Mouse (Mus musculus) midbrain, embryonic 10.5 days (tissue): ENCODE measurements around the gene Pde3a. TPM values are rescaled to one million over a fixed set of nuclear protein-coding genes. Genes with fewer than 3 reads are reported as not detected.

Experiments used
- DNase-seq: peaks from one replicate; pipeline ENCODE4 v3.0.0-alpha.2; 2017; ENCODE audit warnings: low spot score
- H3K27ac ChIP-seq: fragments of 300-500 bp; sonication (generic); replicated peaks from 2 replicates; pipeline ENCODE4 v1.5.1; 2016; ENCODE audit warnings: mild to moderate bottlenecking
- H3K27me3 ChIP-seq: fragments of 300-500 bp; sonication (generic); 2 replicates; pipeline ENCODE4 v1.6.1; 2016; ENCODE audit warnings: low read depth, mild to moderate bottlenecking; ENCODE audit not compliant: poor library complexity, severe bottlenecking
- H3K36me3 ChIP-seq: fragments of 300-500 bp; sonication (generic); 2 replicates; pipeline ENCODE4 v1.6.1; 2016; ENCODE audit warnings: mild to moderate bottlenecking, moderate library complexity
- H3K4me1 ChIP-seq: fragments of 300-500 bp; sonication (generic); 2 replicates; pipeline ENCODE4 v1.6.1; 2016
- H3K4me3 ChIP-seq: fragments of 300-500 bp; sonication (generic); 2 replicates; pipeline ENCODE4 v1.5.1; 2016; ENCODE audit warnings: mild to moderate bottlenecking, moderate library complexity
- H3K9me3 ChIP-seq: fragments of 300-500 bp; sonication (generic); replicated peaks from 2 replicates; pipeline ENCODE4 v1.6.1; 2016; ENCODE audit warnings: mild to moderate bottlenecking
- WGBS: fragments of 180-500 bp; shearing (Covaris S2); methylation state at CpG from one replicate; pipeline ENCODE4 v1.1.7; 2016; 5-methylcytosine and 5-hydroxymethylcytosine counted together
- polyA plus RNA-seq: library from polyadenylated mRNA; unstranded; fragments of >200 nt; fragmentation: Nextera tagmentation; extraction: Ambion mirVana; gene quantifications from 2 replicates; pipeline ENCODE4 v1.2.1, GENCODE M21; 2016

Pde3a gene
- polyA plus RNA-seq, 1 experiment from 2014 or later = 0.63 TPM

DNA sequence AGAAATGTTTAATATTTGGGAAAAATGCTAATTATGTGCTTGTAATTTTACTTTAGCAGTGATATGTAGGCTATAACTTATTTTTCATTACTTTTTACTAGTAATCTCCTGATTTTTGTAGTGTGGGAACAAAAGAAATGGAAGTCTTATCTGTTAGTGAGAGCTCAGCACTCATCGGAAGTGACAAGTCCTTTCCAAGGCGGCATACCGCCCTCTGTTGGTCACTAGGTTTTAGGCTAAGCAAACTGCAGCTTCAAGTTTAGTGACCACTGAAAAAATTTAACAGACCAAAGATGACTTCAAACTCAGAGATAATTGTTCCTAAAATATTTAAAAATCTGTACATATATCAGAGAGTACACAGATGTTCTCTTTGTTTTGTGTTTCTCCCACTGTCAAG, 198.5 kb downstream of the Pde3a start:
- no peak overlapping the region for H3K27ac ChIP-seq
- H3K4me3 ChIP-seq = no peak overlapping the region
- H3K4me1 ChIP-seq = no peaks in the 10 kb centered on the region
- no peaks in the 10 kb centered on the region for H3K36me3 ChIP-seq
- H3K27me3 ChIP-seq = no peaks in the 10 kb centered on the region
- peak; percentile 44 for DNase-seq
- 15% methylated on average over 3 of the region's 3 CpGs for WGBS
- H3K9me3 ChIP-seq = no peaks in the 10 kb centered on the region

DNA sequence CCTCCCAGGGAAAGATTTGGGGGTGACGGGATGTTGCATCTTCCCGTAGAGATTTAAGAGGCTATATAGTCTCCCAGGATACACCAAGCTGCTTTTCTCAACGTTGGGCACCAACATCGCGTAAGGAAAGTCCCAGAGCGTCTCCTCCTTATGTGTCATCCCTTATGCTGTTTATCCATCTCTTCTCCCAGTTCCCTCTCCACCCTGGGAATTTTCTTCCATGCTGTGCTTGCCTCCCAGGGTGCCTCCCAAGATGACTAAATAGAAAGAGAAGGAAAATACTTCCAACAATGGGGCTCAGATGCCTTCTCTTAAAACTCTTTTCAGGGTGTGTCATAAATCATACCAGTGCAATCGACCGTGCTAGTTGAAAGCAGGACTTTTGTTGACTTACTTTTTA, 199.8 kb downstream of the Pde3a start:
- Histone ChIP-seq H3K4me3 (no peak overlapping the region), H3K27me3 (no peaks in the 10 kb centered on the region), H3K4me1 (no peaks in the 10 kb centered on the region), H3K27ac (no peak overlapping the region), H3K36me3 (no peaks in the 10 kb centered on the region), H3K9me3 (no peaks in the 10 kb centered on the region)
- 85% methylated on average over 8 of the region's 8 CpGs for WGBS
- DNase-seq = no peak

DNA sequence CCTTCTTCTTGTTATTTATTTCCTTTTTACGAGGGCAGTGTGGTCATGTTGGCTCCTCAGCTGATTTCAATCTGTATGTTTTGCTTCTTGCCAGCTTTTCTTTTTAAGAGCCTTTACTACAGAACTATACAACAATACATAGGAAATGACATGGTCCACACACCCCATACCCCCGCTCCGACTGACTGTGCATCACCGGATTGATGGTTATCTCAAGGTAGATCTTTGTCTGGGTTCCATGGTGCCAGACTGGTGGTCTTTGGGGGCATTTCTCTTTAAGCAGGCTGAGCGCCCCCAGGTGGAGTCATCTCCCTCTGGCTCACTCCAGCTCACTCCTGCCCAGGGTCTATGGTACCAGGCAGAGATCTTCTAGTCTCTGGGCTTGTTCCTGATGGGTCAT, 206.3 kb downstream of the Pde3a start:
- no peak for DNase-seq
- no peaks in the 10 kb centered on the region for H3K27me3 ChIP-seq
- H3K4me3 ChIP-seq = no peak overlapping the region
- H3K4me1 ChIP-seq = no peaks in the 10 kb centered on the region
- 84% methylated on average over 5 of the region's 5 CpGs for WGBS
- H3K9me3 ChIP-seq = no peaks in the 10 kb centered on the region
- H3K36me3 ChIP-seq = no peaks in the 10 kb centered on the region
- H3K27ac ChIP-seq = no peak overlapping the region

DNA sequence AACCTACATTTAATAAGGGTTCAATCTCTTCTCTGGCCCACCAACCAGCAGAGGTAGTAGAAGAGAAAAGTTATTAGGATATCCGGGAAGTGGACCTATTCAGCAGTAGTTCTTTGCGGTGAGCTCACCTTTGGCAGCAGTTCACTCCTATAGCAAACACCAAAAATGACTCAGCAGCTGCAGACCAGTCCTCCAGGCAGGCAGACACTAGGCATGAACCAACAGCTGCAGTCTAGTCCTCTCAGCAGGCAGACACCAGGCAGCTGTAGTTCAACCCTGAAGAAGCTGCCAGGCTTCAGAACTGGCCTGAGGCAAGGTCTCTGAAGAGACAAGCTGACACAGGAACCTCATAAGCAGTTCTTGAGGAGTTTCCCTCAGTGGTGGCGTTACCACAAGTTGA, 207.5 kb downstream of the Pde3a start:
- DNase-seq = no peak
- no peaks in the 10 kb centered on the region for H3K9me3 ChIP-seq
- no peak overlapping the region for H3K4me3 ChIP-seq
- no peaks in the 10 kb centered on the region for H3K4me1 ChIP-seq
- H3K27ac ChIP-seq = no peak overlapping the region
- no peaks in the 10 kb centered on the region for H3K36me3 ChIP-seq
- no peaks in the 10 kb centered on the region for H3K27me3 ChIP-seq
- 87% methylated on average over 3 of the region's 3 CpGs for WGBS

DNA sequence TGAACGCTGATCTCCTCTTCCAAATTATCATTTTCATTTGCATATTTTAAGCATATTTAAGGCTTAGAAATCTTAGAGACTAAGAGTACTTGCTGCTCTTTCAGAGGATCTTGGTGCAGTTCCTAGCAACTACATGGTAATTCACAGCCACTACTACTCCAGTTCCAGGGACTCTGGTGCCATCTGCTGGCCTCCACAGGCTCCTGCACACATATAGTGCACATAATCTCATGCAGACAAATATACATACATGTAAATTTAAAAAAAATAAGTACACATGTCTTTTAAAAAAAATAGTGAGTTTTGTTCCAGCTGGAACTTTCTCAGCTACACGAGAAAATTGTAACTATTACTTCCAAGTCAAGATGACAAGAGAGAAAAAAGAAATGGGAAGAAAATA, 221.2 kb downstream of the Pde3a start:
- Histone ChIP-seq H3K27ac (no peak overlapping the region), H3K9me3 (0 out of 2 replicates have a peak, but pooled peaks cover 8% of the 10 kb centered on the region), H3K27me3 (no peaks in the 10 kb centered on the region), H3K4me3 (no peak overlapping the region), H3K4me1 (no peaks in the 10 kb centered on the region), H3K36me3 (no peaks in the 10 kb centered on the region)
- 87% methylated on average over 2 of the region's 2 CpGs for WGBS
- no peak for DNase-seq

DNA sequence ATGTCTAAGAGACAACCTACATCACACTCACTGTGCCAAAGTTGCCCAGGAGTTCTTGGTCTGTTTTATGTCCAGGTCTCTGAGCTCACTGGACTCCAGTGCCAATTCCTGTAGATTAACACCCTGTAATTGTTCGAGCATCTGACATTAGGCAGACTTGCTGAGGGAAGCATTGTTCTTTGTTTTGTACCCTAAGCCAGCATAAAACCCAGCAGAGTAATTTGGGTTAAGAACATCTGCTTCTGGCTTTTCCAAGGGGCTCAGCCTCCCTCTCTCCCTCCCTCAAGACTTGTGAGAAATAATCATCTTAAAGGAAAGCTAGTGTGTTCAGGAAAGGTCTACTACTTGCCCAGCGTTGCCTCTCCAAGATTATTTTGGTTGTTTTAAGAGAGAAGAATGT, 225.2 kb downstream of the Pde3a start:
- no peaks in the 10 kb centered on the region for H3K27me3 ChIP-seq
- no peak overlapping the region for H3K4me3 ChIP-seq
- H3K27ac ChIP-seq = no peak overlapping the region
- H3K4me1 ChIP-seq = no peaks in the 10 kb centered on the region
- H3K9me3 ChIP-seq = 0 out of 2 replicates have a peak, but pooled peaks cover 8% of the 10 kb centered on the region
- DNase-seq = no peak
- WGBS = 83% methylated on average over 2 of the region's 2 CpGs
- H3K36me3 ChIP-seq = no peaks in the 10 kb centered on the region

DNA sequence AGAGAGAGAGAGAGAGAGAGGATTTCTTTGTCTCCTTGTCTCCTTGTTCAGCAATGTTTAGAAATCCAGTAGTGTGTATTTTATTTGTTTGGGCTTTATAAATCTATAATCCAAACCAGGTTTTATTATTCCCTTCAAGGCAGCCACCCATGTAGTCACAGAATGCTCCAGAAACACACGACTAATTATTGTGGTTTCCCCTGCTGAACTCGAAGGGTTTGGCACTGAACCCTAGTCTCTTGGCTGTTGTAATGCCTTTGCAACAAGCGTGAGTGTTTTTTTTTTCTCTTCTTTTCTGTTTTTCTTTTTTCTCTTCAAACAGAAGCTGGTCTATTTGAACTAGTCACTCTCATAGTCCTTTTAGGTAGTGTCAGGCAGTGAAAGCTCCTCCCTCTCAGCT, 225.6 kb downstream of the Pde3a start:
- WGBS = 78% methylated on average over 3 of the region's 3 CpGs
- H3K4me1 ChIP-seq = no peaks in the 10 kb centered on the region
- H3K27me3 ChIP-seq = no peaks in the 10 kb centered on the region
- H3K9me3 ChIP-seq = 0 out of 2 replicates have a peak, but pooled peaks cover 8% of the 10 kb centered on the region
- no peak overlapping the region for H3K4me3 ChIP-seq
- no peak overlapping the region for H3K27ac ChIP-seq
- no peak for DNase-seq
- H3K36me3 ChIP-seq = no peaks in the 10 kb centered on the region

DNA sequence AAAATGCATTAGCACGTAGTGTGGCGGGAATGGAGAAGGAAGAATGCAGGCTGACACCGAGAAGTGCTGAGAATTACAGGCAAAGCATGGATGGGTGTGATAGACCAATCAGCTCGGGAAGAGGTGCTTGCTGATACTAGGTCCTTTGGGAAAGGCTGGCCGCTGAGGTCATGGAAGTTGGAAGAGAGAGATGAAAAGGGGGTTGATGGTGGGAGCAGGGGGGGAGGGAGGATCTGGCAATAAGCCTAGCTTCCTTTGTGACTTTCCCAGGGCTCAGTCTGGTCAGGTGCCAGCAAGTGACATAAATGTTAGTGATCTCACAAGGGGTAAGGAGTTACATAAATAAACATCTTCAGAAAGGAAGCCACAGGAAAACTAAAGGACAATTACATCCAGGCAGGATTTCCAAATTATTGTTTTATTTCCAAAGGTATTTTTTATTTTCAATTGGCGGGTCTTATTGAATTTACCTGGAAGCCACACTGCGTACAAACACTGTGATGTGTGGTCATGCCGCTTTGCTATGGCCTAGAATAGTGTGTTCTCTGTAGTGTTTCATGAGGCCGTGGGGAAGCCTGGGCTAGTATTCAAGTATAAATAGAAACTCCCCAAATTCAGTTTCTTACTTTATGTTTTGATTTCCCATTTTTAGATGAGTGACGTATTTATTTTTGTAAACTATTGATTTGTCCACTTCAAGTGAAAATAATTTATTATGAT, 236.4 kb downstream of the Pde3a start:
- WGBS = 71% methylated on average over 10 of the region's 10 CpGs
- Histone ChIP-seq H3K27me3 (no peaks in the 10 kb centered on the region), H3K36me3 (no peaks in the 10 kb centered on the region), H3K9me3 (no peaks in the 10 kb centered on the region), H3K4me3 (no peak overlapping the region), H3K27ac (no peak overlapping the region), H3K4me1 (no peaks in the 10 kb centered on the region)
- peak; percentile 14 for DNase-seq

DNA sequence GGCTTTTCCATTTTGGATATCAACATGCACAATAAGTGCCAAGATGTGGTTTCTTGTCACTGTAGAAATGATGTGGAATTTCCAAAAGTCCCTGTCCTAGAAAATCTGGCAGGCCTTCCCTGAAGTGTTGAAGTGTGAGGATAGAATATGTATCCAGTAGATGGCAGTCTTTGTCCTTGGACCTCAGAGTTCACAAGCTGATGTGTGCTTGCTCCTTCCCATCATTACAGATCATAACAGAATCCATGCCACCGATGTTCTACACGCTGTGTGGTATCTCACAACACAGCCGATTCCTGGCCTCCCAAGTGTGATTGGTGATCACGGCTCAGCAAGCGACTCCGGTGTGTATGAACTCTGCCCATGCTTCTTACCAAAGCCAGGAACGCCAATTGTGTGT, 238.2 kb downstream of the Pde3a start:
- H3K27ac ChIP-seq = no peak overlapping the region
- no peaks in the 10 kb centered on the region for H3K36me3 ChIP-seq
- H3K4me3 ChIP-seq = no peak overlapping the region
- peak; percentile 17 for DNase-seq
- no peaks in the 10 kb centered on the region for H3K9me3 ChIP-seq
- H3K27me3 ChIP-seq = 0 out of 2 replicates have a peak, but pooled peaks cover 5% of the 10 kb centered on the region
- no peaks in the 10 kb centered on the region for H3K4me1 ChIP-seq
- WGBS = 78% methylated on average over 7 of the region's 7 CpGs

DNA sequence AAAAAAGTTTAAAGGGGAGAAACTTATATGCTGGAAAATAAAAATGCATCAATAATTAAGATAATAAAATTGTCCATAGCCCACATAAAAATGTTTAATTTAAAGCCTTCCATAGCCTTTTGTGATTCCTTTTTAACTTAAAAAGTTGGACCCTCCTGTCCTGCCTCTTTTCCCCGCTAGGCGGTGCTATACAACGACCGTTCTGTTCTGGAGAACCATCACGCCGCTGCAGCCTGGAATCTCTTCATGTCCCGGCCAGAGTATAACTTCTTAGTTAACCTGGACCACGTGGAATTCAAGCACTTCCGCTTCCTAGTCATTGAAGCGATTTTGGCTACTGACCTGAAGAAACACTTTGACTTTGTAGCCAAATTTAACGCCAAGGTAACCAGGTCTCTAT, 239.6 kb downstream of the Pde3a start:
- whole genome bisulfite sequencing = 16% methylated on average over 11 of the region's 11 CpGs
- Histone ChIP-seq H3K9me3 (no peaks in the 10 kb centered on the region), H3K4me1 (no peaks in the 10 kb centered on the region), H3K27me3 (peaks cover 9% of the 10 kb centered on the region; the same call in 1 of the 2 replicates), H3K36me3 (no peaks in the 10 kb centered on the region), H3K4me3 (no peak overlapping the region), H3K27ac (no peak overlapping the region)
- peak; percentile 69 for DNase-seq

DNA sequence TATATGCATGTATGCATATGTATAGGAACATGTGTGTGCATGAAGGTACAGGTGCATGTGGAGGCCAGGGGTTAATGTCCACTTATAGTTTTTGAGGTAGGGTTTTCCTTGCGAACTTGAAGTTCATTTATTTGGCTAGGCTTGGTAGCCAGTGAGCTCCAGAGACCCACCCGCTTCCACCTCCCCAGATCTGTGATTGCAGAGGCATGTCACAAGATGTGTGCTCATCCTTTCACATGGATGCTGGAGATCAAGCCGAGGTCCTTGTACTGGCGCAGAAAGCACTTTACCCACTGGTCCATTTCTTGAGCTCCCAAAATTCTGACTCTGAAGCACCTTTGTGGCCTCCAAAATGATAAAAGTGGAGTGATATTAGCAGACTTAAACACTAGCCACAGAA, 245.8 kb downstream of the Pde3a start:
- Histone ChIP-seq H3K27me3 (peaks cover 9% of the 10 kb centered on the region; the same call in 1 of the 2 replicates), H3K36me3 (no peaks in the 10 kb centered on the region), H3K4me1 (peaks cover 30% of the 10 kb centered on the region), H3K4me3 (no peak overlapping the region), H3K9me3 (no peaks in the 10 kb centered on the region), H3K27ac (peak overlapping the region; percentile 78)
- WGBS = 69% methylated on average over 4 of the region's 4 CpGs
- DNase-seq = no peak

DNA sequence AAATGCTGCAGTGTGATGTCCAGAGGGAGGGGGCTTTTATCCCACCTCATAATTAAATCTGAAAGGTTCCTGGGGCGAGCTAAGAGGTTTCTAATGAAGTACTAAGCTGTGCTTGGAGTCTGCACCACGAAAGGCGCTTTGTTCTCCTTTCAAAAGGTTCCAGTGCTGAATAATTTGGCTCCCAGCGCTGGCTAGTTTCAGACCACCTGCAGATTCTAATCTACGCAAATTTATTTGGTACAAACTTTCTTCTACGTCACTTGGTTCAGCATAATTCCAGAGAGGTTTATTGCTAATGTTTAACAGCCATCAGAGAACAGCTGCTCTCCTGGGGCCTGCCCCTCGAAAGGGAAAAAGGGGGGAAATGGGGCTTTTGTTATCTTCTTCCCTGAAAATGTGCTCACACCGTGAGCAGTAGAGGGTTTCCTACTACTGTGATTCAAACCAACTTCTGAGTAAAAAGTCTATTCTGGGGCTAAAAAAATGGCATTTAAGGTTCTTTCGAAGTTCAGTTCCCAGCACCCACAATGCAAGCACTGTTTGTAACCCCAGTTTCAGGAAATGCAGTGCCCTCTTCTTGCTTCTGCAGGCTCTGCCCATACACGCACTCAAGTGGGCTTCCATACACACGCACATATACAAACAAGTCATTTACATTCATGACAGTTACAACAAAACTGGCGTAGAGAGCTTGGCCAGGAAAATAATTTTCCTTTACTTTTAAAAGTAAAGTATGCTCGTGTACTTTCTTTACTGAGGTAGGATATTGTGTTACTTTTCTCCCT, 246.8 kb downstream of the Pde3a start:
- Histone ChIP-seq H3K9me3 (no peaks in the 10 kb centered on the region), H3K4me3 (0 out of 2 replicates have a peak overlapping the region, but pooled peaks have one; percentile 14), H3K27me3 (peaks cover 9% of the 10 kb centered on the region; the same call in 1 of the 2 replicates), H3K36me3 (no peaks in the 10 kb centered on the region), H3K27ac (peak overlapping the region; percentile 83), H3K4me1 (peaks cover 30% of the 10 kb centered on the region)
- peak; percentile 65 for DNase-seq
- 13% methylated on average over 13 of the region's 13 CpGs for WGBS

DNA sequence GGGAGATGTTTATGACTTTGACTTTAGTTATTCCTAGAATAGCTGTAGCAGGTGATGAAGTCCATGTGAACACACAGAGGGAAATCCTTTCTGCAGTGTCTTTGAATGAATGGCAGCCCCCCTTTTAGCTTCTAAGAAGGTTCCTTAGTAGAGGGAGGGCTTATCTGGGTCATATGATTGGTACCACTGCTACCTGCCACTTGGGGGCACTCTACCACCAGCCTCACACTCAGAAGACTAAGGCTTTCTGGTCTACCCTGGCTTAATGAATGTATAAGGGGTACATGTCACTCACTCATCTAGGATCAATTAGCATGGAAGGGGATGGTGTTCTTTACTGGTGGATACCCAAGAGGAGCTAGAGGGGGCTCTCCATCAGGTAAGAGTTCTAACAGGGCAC, 250.4 kb downstream of the Pde3a start:
- DNase-seq = no peak
- Histone ChIP-seq H3K9me3 (no peaks in the 10 kb centered on the region), H3K27me3 (no peaks in the 10 kb centered on the region), H3K4me3 (no peak overlapping the region), H3K4me1 (peaks cover 27% of the 10 kb centered on the region), H3K36me3 (no peaks in the 10 kb centered on the region), H3K27ac (no peak overlapping the region)
